Mouse (Mus musculus): ENCODE measurements at regions not wholly inside any gene's neighbourhood (a gene's known extent, or its start where the extent isn't known, plus 50 kb on each side); places are given as distances from the start of the nearest gene placed in this dataset.

DNA sequence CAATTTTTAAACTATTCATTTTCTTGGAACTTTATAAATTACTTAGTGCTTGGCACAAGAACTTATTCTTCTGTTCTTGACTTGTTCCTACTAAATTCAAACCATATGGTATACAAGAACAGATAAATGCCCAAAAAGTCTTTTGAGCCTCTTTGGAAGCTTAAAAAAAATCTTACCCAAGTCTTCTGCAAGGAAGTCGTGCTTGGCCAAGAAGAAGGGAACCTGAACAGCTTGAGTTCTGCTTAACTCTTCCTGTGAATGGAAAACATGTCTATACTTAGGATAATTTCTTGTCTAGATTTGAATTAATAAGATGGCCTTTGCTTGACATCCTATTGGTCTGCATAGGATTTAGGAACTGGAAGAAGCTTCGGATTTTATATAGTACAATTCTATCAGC lies 2020.0 kb upstream of the Lrrc6 start:
- H3K4me3 ChIP-seq: no peak overlapping the region
- no peaks in the 10 kb centered on the region for H3K27me3 ChIP-seq (ENCODE audit: control insufficient read depth, insufficient read depth, insufficient read length)
- H3K4me2 ChIP-seq (ENCODE audit: low read depth): no peak overlapping the region
- no peak for TF ChIP-seq POLR2A (IDR thresholded peaks at IDR 0.05; ENCODE audit: insufficient read length, low read depth)
- TF ChIP-seq MYOD1 (IDR thresholded peaks at IDR 0.05; ENCODE audit: control insufficient read depth in 1 of 3, insufficient read length in 2 of 3, low read depth in 2 of 3): no peak
- no peak for TF ChIP-seq USF1 (IDR thresholded peaks at IDR 0.05; ENCODE audit: low read depth)
- TF ChIP-seq MYOG (IDR thresholded peaks at IDR 0.05; ENCODE audit: control insufficient read depth in 1 of 3, insufficient read depth in 1 of 3, insufficient read length in 2 of 3, low read depth in 2 of 3): no peak
- TF ChIP-seq SRF (IDR thresholded peaks at IDR 0.05; ENCODE audit: control insufficient read depth, insufficient read length, low read depth): no peak
- no peak for TF ChIP-seq TCF3 (IDR thresholded peaks at IDR 0.05; ENCODE audit: insufficient read length, low read depth)
- TF ChIP-seq TCF12 (IDR thresholded peaks at IDR 0.05; ENCODE audit: insufficient read depth, poor library complexity, severe bottlenecking): no peak
- no peak for TF ChIP-seq E2F4 (IDR thresholded peaks at IDR 0.05; ENCODE audit: insufficient read depth)
- no peak for TF ChIP-seq POLR2AphosphoS2 (IDR thresholded peaks at IDR 0.05; ENCODE audit: insufficient read length, low read depth)
- no peak for TF ChIP-seq REST (IDR thresholded peaks at IDR 0.05; ENCODE audit: insufficient read depth, insufficient read length)
- no peak for TF ChIP-seq CEBPB (IDR thresholded peaks at IDR 0.05; ENCODE audit: insufficient read depth, poor library complexity, severe bottlenecking)
- no peak for TF ChIP-seq MAX (IDR thresholded peaks at IDR 0.05; ENCODE audit: low read depth)
- no peaks in the 10 kb centered on the region for H3K79me2 ChIP-seq (ENCODE audit: control insufficient read depth, insufficient read depth)
- H3K36me3 ChIP-seq (ENCODE audit: control insufficient read depth, insufficient read depth): no peaks in the 10 kb centered on the region
- no peak overlapping the region for H3ac ChIP-seq (ENCODE audit: control insufficient read depth, insufficient read length)

- Histone ChIP-seq H3K36me3 (ENCODE audit: control insufficient read depth, insufficient read depth) (no peaks in the 10 kb centered on the region), H3ac (ENCODE audit: control insufficient read depth, insufficient read length) (no peak overlapping the region), H3K27me3 (ENCODE audit: control insufficient read depth, insufficient read depth, insufficient read length) (no peaks in the 10 kb centered on the region), H3K4me3 (no peak overlapping the region), H3K4me2 (ENCODE audit: low read depth) (no peak overlapping the region), H3K79me2 (ENCODE audit: control insufficient read depth, insufficient read depth) (no peaks in the 10 kb centered on the region)
- TF ChIP-seq TCF12 (IDR thresholded peaks at IDR 0.05; ENCODE audit: insufficient read depth, poor library complexity, severe bottlenecking): no peak
- no peak for TF ChIP-seq CEBPB (IDR thresholded peaks at IDR 0.05; ENCODE audit: insufficient read depth, poor library complexity, severe bottlenecking)
- TF ChIP-seq USF1 (IDR thresholded peaks at IDR 0.05; ENCODE audit: low read depth): no peak
- no peak for TF ChIP-seq MAX (IDR thresholded peaks at IDR 0.05; ENCODE audit: low read depth)
- no peak for TF ChIP-seq REST (IDR thresholded peaks at IDR 0.05; ENCODE audit: insufficient read depth, insufficient read length)
- TF ChIP-seq SRF (IDR thresholded peaks at IDR 0.05; ENCODE audit: control insufficient read depth, insufficient read length, low read depth): no peak
- no peak for TF ChIP-seq POLR2AphosphoS2 (IDR thresholded peaks at IDR 0.05; ENCODE audit: insufficient read length, low read depth)
- no peak for TF ChIP-seq POLR2A (IDR thresholded peaks at IDR 0.05; ENCODE audit: insufficient read length, low read depth)
- no peak for TF ChIP-seq E2F4 (IDR thresholded peaks at IDR 0.05; ENCODE audit: insufficient read depth)
- TF ChIP-seq MYOD1 (IDR thresholded peaks at IDR 0.05; ENCODE audit: control insufficient read depth in 1 of 3, insufficient read length in 2 of 3, low read depth in 2 of 3): no peak
- TF ChIP-seq MYOG (IDR thresholded peaks at IDR 0.05; ENCODE audit: control insufficient read depth in 1 of 3, insufficient read depth in 1 of 3, insufficient read length in 2 of 3, low read depth in 2 of 3): no peak
- TF ChIP-seq TCF3 (IDR thresholded peaks at IDR 0.05; ENCODE audit: insufficient read length, low read depth): no peak
These were observed 2011.7 kb upstream of the Lrrc6 start for GRCm38 (mm10) chr15:68512431-68512830.

GRCm38 (mm10) chr15:68508190-68508589 lies 2007.5 kb upstream of the Lrrc6 start:
- Histone ChIP-seq H3K27me3 (ENCODE audit: control insufficient read depth, insufficient read depth, insufficient read length) (no peaks in the 10 kb centered on the region), H3K79me2 (ENCODE audit: control insufficient read depth, insufficient read depth) (no peaks in the 10 kb centered on the region), H3K36me3 (ENCODE audit: control insufficient read depth, insufficient read depth) (no peaks in the 10 kb centered on the region), H3K4me3 (no peak overlapping the region), H3K4me2 (ENCODE audit: low read depth) (no peak overlapping the region), H3ac (ENCODE audit: control insufficient read depth, insufficient read length) (no peak overlapping the region)
- TF ChIP-seq REST (IDR thresholded peaks at IDR 0.05; ENCODE audit: insufficient read depth, insufficient read length) (no peak), MAX (IDR thresholded peaks at IDR 0.05; ENCODE audit: low read depth) (no peak), POLR2AphosphoS2 (IDR thresholded peaks at IDR 0.05; ENCODE audit: insufficient read length, low read depth) (no peak), TCF3 (IDR thresholded peaks at IDR 0.05; ENCODE audit: insufficient read length, low read depth) (no peak), E2F4 (IDR thresholded peaks at IDR 0.05; ENCODE audit: insufficient read depth) (no peak), USF1 (IDR thresholded peaks at IDR 0.05; ENCODE audit: low read depth) (no peak), SRF (IDR thresholded peaks at IDR 0.05; ENCODE audit: control insufficient read depth, insufficient read length, low read depth) (no peak), TCF12 (IDR thresholded peaks at IDR 0.05; ENCODE audit: insufficient read depth, poor library complexity, severe bottlenecking) (no peak)

DNA sequence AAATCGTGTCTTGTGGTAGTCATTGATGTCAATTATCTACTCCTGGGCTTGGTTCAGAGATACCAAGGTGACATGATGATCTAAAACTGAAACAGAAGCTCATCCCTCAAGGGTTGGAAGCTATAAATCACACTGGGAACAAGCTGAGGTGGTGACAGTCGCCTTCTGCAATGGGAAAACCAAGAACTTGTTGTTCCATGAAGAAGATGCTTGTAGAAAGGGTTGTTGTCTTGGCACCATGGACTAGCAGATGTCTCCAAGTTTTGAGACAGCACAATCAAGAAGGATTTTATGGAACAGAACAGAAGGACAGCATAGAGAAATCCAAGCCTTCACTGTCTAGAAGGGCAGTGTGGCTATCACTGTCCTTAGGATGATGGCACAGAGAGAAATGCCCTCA lies 2005.4 kb upstream of the Lrrc6 start:
- TF ChIP-seq USF1 (IDR thresholded peaks at IDR 0.05; ENCODE audit: low read depth): no peak
- no peak for TF ChIP-seq E2F4 (IDR thresholded peaks at IDR 0.05; ENCODE audit: insufficient read depth)
- no peak for TF ChIP-seq TCF3 (IDR thresholded peaks at IDR 0.05; ENCODE audit: insufficient read length, low read depth)
- no peak for TF ChIP-seq SRF (IDR thresholded peaks at IDR 0.05; ENCODE audit: control insufficient read depth, insufficient read length, low read depth)
- TF ChIP-seq CEBPB (IDR thresholded peaks at IDR 0.05; ENCODE audit: insufficient read depth, poor library complexity, severe bottlenecking): no peak
- TF ChIP-seq MYOG (IDR thresholded peaks at IDR 0.05; ENCODE audit: control insufficient read depth in 1 of 3, insufficient read depth in 1 of 3, insufficient read length in 2 of 3, low read depth in 2 of 3): no peak
- TF ChIP-seq MAX (IDR thresholded peaks at IDR 0.05; ENCODE audit: low read depth): no peak
- TF ChIP-seq TCF12 (IDR thresholded peaks at IDR 0.05; ENCODE audit: insufficient read depth, poor library complexity, severe bottlenecking): no peak
- no peak for TF ChIP-seq POLR2A (IDR thresholded peaks at IDR 0.05; ENCODE audit: insufficient read length, low read depth)
- TF ChIP-seq MYOD1 (IDR thresholded peaks at IDR 0.05; ENCODE audit: control insufficient read depth in 1 of 3, insufficient read length in 2 of 3, low read depth in 2 of 3): no peak
- TF ChIP-seq POLR2AphosphoS2 (IDR thresholded peaks at IDR 0.05; ENCODE audit: insufficient read length, low read depth): no peak
- TF ChIP-seq REST (IDR thresholded peaks at IDR 0.05; ENCODE audit: insufficient read depth, insufficient read length): no peak
- Histone ChIP-seq H3K79me2 (ENCODE audit: control insufficient read depth, insufficient read depth) (no peaks in the 10 kb centered on the region), H3K4me2 (ENCODE audit: low read depth) (no peak overlapping the region), H3K36me3 (ENCODE audit: control insufficient read depth, insufficient read depth) (no peaks in the 10 kb centered on the region), H3K4me3 (no peak overlapping the region), H3ac (ENCODE audit: control insufficient read depth, insufficient read length) (no peak overlapping the region), H3K27me3 (ENCODE audit: control insufficient read depth, insufficient read depth, insufficient read length) (no peaks in the 10 kb centered on the region)
